Mouse (Mus musculus) stomach, embryonic 16.5 days (tissue): Measurements from ENCODE around the gene Rassf8. TPM values are rescaled to one million over a fixed set of nuclear protein-coding genes. Genes with fewer than 3 reads are reported as not detected.
A peak's percentile ranks its signal among the peaks of the same experiment; 100 is the strongest.

ENCODE experiments used
- ATAC-seq: fragments of 200-750 bp; cut with Nextera tagmentation; 2 replicates; pipeline ENCODE4 v1.8.0; 2017; ENCODE audit warnings: moderate number of reproducible peaks, moderate TSS enrichment; ENCODE audit not compliant: insufficient read depth, low FRiP score
- H3K27ac ChIP-seq: fragments of 300-500 bp; sonication (generic); 2 replicates; pipeline ENCODE4 v1.5.1; 2014; ENCODE audit warnings: low read length
- H3K27me3 ChIP-seq: fragments of 300-500 bp; sonication (generic); 2 replicates; pipeline ENCODE4 v1.6.1; 2014; ENCODE audit warnings: low read length, control low read depth, mixed read lengths; ENCODE audit not compliant: control insufficient read depth, insufficient read depth
- H3K36me3 ChIP-seq: fragments of 300-500 bp; sonication (generic); 2 replicates; pipeline ENCODE4 v1.6.1; 2014; ENCODE audit warnings: low read length; ENCODE audit not compliant: control insufficient read depth, insufficient read depth
- H3K4me1 ChIP-seq: fragments of 300-500 bp; sonication (generic); 2 replicates; pipeline ENCODE4 v1.6.1; 2014; ENCODE audit warnings: low read length, control low read depth, mixed read lengths; ENCODE audit not compliant: control insufficient read depth, insufficient read depth
- H3K4me2 ChIP-seq: fragments of 300-500 bp; sonication (generic); 2 replicates; pipeline ENCODE4 v1.6.1; 2014; ENCODE audit warnings: low read depth, low read length, mixed read lengths
- H3K4me3 ChIP-seq: fragments of 300-500 bp; sonication (generic); replicated peaks from 2 replicates; pipeline ENCODE4 v1.5.1; 2014; ENCODE audit warnings: mild to moderate bottlenecking, low read length
- H3K9ac ChIP-seq: fragments of 300-500 bp; sonication (generic); 2 replicates; pipeline ENCODE4 v1.6.1; 2014; ENCODE audit warnings: low read length
- H3K9me3 ChIP-seq: fragments of 300-500 bp; sonication (generic); replicated peaks from 2 replicates; pipeline ENCODE4 v1.6.1; 2016; ENCODE audit warnings: low read length, control low read depth; ENCODE audit not compliant: control insufficient read depth
- WGBS: fragments of 180-500 bp; shearing (Covaris S2); extraction: QIAGEN DNeasy Blood & Tissue Kit; methylation state at CpG from one replicate; pipeline ENCODE4 v1.1.7; 2014; 5-methylcytosine and 5-hydroxymethylcytosine counted together
- polyA plus RNA-seq: library from polyadenylated mRNA; unstranded; fragments of >200 nt; fragmentation: Nextera tagmentation; extraction: Ambion mirVana; gene quantifications from 2 replicates; pipeline ENCODE4 v1.2.1, GENCODE M21; 2015

The Rassf8 gene
- polyA plus RNA-seq, 1 experiment from 2014 or later: 5.7 TPM

- Histone ChIP-seq H3K27ac (no peak overlapping the region), H3K27me3 (peaks cover 44% of the 10 kb centered on the region), H3K9me3 (no peaks in the 10 kb centered on the region), H3K4me1 (peaks cover 4% of the 10 kb centered on the region), H3K36me3 (no peaks in the 10 kb centered on the region), H3K4me3 (peak overlapping the region; percentile 59), H3K9ac (peak overlapping the region; percentile 71), H3K4me2 (peak overlapping the region; percentile 94)
- ATAC-seq: peak; percentile 46; the same call in 1 of the 2 replicates
- WGBS: under 1% methylated on average over 103 of the region's 105 CpGs
These were observed 116.8 kb downstream of the Rassf8 start for GRCm38 (mm10) chr6:145863065-145863971.

GRCm38 (mm10) chr6:145864171-145864570, 117.6 kb downstream of the Rassf8 start:
- Histone ChIP-seq H3K27ac (no peak overlapping the region), H3K4me3 (peak overlapping the region; percentile 59), H3K27me3 (peaks cover 44% of the 10 kb centered on the region), H3K36me3 (no peaks in the 10 kb centered on the region), H3K9me3 (no peaks in the 10 kb centered on the region), H3K4me2 (peak overlapping the region; percentile 94; the same call in 1 of the 2 replicates), H3K9ac (no peak overlapping the region; the same call in 1 of the 2 replicates), H3K4me1 (peaks cover 4% of the 10 kb centered on the region)
- no peak for ATAC-seq
- WGBS: 6% methylated on average over 8 of the region's 8 CpGs

DNA sequence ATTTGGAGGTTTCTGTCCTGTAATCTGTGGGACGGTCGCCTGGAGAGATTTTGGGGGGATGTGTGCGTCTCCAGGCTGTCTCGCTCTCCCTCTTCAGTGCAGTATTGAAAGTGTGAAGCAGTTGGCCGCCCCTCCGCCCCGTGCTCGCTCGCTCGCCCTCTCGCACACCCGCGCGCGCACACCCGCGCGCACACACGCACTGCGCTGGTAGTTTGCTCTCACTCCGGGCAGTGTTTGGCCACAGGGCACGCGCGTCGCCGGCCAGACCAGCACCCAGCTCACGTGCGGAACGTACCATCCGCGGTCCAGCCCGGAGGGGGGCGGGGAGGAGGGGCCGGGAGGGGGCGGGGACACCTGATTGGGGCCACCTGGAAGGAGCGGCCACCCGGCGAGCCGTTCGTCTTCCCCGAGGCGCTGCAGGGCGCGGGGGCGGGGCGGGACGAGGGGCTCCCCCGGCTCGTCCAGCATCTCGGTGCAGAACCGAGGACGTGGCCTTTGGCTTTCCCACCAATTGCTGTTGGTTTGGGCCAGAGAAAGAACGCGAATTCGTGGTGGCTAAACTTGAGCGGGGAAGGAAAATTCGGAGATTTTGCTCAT, 118.8 kb downstream of the Rassf8 start, which contains the start of gene Bhlhe41:
Gene Bhlhe41, minus strand, starts transcription at position 270 of the 597 bp plus-strand sequence.
- H3K9ac ChIP-seq: peak within 1 kb of the TSS; percentile 62
- peak; percentile 52; the same call in 1 of the 2 replicates for ATAC-seq
- H3K9me3 ChIP-seq: no peaks in the 10 kb centered on the region
- H3K4me2 ChIP-seq: peak within 1 kb of the TSS; percentile 94
- 1% methylated on average over 55 of the region's 57 CpGs for WGBS
- H3K27ac ChIP-seq: no peak within 1 kb of the TSS
- peaks cover 4% of the 10 kb centered on the region for H3K4me1 ChIP-seq
- H3K36me3 ChIP-seq: no peaks in the 10 kb centered on the region
- H3K27me3 ChIP-seq: peaks cover 44% of the 10 kb centered on the region
- peak within 1 kb of the TSS; percentile 59 for H3K4me3 ChIP-seq

DNA sequence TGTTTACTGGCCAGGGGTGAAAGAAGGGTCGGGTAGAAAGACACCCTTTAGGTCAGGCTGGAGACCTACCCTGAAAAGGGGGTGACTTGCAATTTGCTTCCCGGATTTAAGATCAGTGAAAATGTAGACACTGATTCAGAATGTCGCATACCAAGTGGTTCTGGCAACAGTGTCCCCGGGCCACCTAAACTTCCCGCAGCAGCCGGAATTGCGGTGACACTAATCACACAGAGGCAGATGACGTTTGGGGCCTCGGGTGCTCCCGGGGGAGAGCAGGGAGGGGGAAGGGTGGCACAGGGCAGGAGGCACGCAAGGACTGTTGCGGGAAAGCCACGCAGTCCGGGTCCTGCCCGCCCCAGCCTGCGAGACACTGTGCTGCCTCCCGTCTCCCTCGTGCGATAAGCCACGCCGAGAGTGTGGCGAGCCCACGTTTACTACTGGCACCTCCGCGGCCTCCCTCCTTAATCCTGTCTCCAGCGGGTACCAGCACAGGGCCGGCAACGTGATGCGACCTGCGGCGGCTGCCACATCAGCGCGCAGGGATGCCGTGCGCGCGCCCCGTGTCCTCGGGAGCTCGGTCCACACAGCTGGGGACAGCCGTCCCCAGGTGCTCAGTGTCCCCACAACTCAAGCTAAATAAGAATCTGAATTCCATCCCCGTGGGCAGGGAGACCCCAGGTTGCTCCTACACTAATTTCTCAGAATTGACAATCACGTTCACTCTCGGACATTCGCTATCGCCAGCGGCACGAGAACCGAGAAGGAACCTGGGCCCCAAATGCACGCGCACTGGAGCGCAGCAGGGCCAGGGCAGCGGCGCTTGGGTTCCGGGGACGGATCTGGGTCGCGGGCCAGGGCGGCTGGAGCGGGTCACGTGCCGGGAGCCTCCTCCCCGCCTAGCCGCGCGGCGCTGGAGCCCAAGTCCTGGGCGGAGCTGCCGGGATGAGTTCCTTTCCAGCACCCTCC, 119.6 kb downstream of the Rassf8 start:
- no peak overlapping the region for H3K27ac ChIP-seq
- peak; percentile 88 for ATAC-seq
- H3K27me3 ChIP-seq: peaks cover 42% of the 10 kb centered on the region
- H3K4me3 ChIP-seq: peak overlapping the region; percentile 59
- no peaks in the 10 kb centered on the region for H3K9me3 ChIP-seq
- under 1% methylated on average over 69 of the region's 69 CpGs for WGBS
- no peaks in the 10 kb centered on the region for H3K36me3 ChIP-seq
- peak overlapping the region; percentile 62 for H3K9ac ChIP-seq
- peaks cover 4% of the 10 kb centered on the region for H3K4me1 ChIP-seq
- peak overlapping the region; percentile 94 for H3K4me2 ChIP-seq

GRCm38 (mm10) chr6:145867111-145867510, 120.6 kb downstream of the Rassf8 start:
- Histone ChIP-seq H3K4me3 (no peak overlapping the region), H3K27me3 (peaks cover 40% of the 10 kb centered on the region), H3K4me2 (no peak overlapping the region), H3K9me3 (no peaks in the 10 kb centered on the region), H3K27ac (no peak overlapping the region), H3K36me3 (no peaks in the 10 kb centered on the region), H3K9ac (no peak overlapping the region), H3K4me1 (peaks cover 4% of the 10 kb centered on the region)
- 57% methylated on average over 3 of the region's 3 CpGs for WGBS
- ATAC-seq: no peak

Other genes starting within 250 kb of the Rassf8 start
- 0.61 and 1.1 TPM in 2 replicates for gene Lmntd1, start 132.4 kb upstream of the Rassf8 start, polyA plus RNA-seq
- not detected in 2 replicates for gene Tuba3b, start 131.0 kb upstream of the Rassf8 start, polyA plus RNA-seq
- 1.7 and 2.0 TPM in 2 replicates for gene Bhlhe41, start 118.8 kb downstream of the Rassf8 start, polyA plus RNA-seq
- gene Sspn, start 184.9 kb downstream of the Rassf8 start, polyA plus RNA-seq: 15.5 and 17.5 TPM in 2 replicates